Mouse (Mus musculus) liver, embryonic 14.5 days (tissue): ENCODE measurements around the gene Por.

Experiments
- CTCF ChIP-seq: IDR thresholded peaks from 2 replicates; pipeline ENCODE4 v1.5.1; 2016; ENCODE audit warnings: antibody characterized with exemption, low read depth, control low read depth
- EP300 ChIP-seq: IDR thresholded peaks from 2 replicates; pipeline ENCODE4 v1.6.1; 2016; ENCODE audit warnings: antibody characterized with exemption, low read depth

DNA sequence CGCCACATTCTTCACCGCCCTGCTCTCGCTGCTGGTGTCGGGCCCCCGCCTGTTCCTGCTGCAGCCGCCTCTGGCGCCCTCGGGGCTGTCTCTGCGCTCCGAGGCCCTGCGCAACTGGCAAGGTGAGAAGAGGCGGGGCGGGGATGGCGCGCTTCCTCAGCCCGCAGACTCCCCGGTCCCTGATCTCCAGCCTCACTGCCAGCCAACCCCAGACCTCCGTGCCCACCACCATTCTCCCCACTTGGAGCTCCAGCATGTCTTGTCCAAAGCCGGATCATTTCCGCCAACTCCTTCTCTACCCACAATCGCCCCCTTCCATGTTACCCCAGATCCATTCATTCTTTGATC is 37.1 kb upstream of the Por start:
- TF ChIP-seq CTCF: no peak
- TF ChIP-seq EP300: no peak
